Mouse (Mus musculus): Measurements from ENCODE around the gene Bicdl1. TPM values are rescaled to one million over a fixed set of nuclear protein-coding genes. Genes with fewer than 3 reads are reported as not detected.

The Bicdl1 gene
- polyA plus RNA-seq, 1 experiment from 2014 or later = 7.1 TPM

- Histone ChIP-seq H3K4me2 (ENCODE audit: low read length) (no peak overlapping the region), H3K27me3 (ENCODE audit: control insufficient read depth, insufficient read depth, low read length) (no peaks in the 10 kb centered on the region), H3K9me3 (ENCODE audit: control insufficient read depth, low read length) (no peaks in the 10 kb centered on the region), H3K4me3 (ENCODE audit: control insufficient read depth in 1 of 2, insufficient read depth in 1 of 2, low read depth in 1 of 2, low read length in 2 of 2) (no peak overlapping the region), H3K27ac (replicated peaks in 1 of 2; ENCODE audit: control insufficient read depth in 1 of 2, insufficient read depth in 1 of 2, low read depth in 2 of 2, low read length in 2 of 2) (no peak overlapping the region), H3K9ac (ENCODE audit: low read length) (no peak overlapping the region), H3K36me3 (ENCODE audit: control insufficient read depth, insufficient read depth, low read length) (no peaks in the 10 kb centered on the region), H3K4me1 (ENCODE audit: control insufficient read depth in 2 of 2, insufficient read depth in 2 of 2, low read length in 2 of 2) (peaks cover 0 to 7% of the 10 kb centered on the region in 2 experiments; a peak in 2 of 4 replicates)
- 91% methylated on average over 12 of the region's 12 CpGs for WGBS
- ATAC-seq (ENCODE audit: insufficient number of reproducible peaks, insufficient read depth, low FRiP score, low read depth) = no peak
Measured at GRCm38 (mm10) chr5:115653776-115654175, 77.6 kb downstream of the Bicdl1 start.

GRCm38 (mm10) chr5:115652681-115653575 lies 78.5 kb downstream of the Bicdl1 start:
- WGBS = 3% methylated on average over 35 of the region's 35 CpGs
- Histone ChIP-seq H3K4me2 (ENCODE audit: low read length) (peak overlapping the region; percentile 81), H3K9me3 (ENCODE audit: control insufficient read depth, low read length) (no peaks in the 10 kb centered on the region), H3K27me3 (ENCODE audit: control insufficient read depth, insufficient read depth, low read length) (no peaks in the 10 kb centered on the region), H3K9ac (ENCODE audit: low read length) (peak overlapping the region; percentile 74), H3K4me1 (ENCODE audit: control insufficient read depth in 2 of 2, insufficient read depth in 2 of 2, low read length in 2 of 2) (peaks cover 0 to 7% of the 10 kb centered on the region in 2 experiments; a peak in 2 of 4 replicates), H3K36me3 (ENCODE audit: control insufficient read depth, insufficient read depth, low read length) (0 out of 2 replicates have a peak, but pooled peaks cover 4% of the 10 kb centered on the region), H3K4me3 (ENCODE audit: control insufficient read depth in 1 of 2, insufficient read depth in 1 of 2, low read depth in 1 of 2, low read length in 2 of 2) (peak overlapping the region; percentile 44 to 59), H3K27ac (replicated peaks in 1 of 2; ENCODE audit: control insufficient read depth in 1 of 2, insufficient read depth in 1 of 2, low read depth in 2 of 2, low read length in 2 of 2) (peak overlapping the region; percentile 78 to 82)
- peak; percentile 99 for ATAC-seq (ENCODE audit: insufficient number of reproducible peaks, insufficient read depth, low FRiP score, low read depth)

- ATAC-seq (ENCODE audit: insufficient number of reproducible peaks, insufficient read depth, low FRiP score, low read depth) = no peak
- H3K4me3 ChIP-seq (ENCODE audit: control insufficient read depth in 1 of 2, insufficient read depth in 1 of 2, low read depth in 1 of 2, low read length in 2 of 2) = no peak overlapping the region
- no peaks in the 10 kb centered on the region for H3K9me3 ChIP-seq (ENCODE audit: control insufficient read depth, low read length)
- H3K27ac ChIP-seq (replicated peaks in 1 of 2; ENCODE audit: control insufficient read depth in 1 of 2, insufficient read depth in 1 of 2, low read depth in 2 of 2, low read length in 2 of 2) = no peak overlapping the region
- peaks cover 0 to 7% of the 10 kb centered on the region in 2 experiments; a peak in 2 of 4 replicates for H3K4me1 ChIP-seq (ENCODE audit: control insufficient read depth in 2 of 2, insufficient read depth in 2 of 2, low read length in 2 of 2)
- peak overlapping the region; percentile 74; the same call in 1 of the 2 replicates for H3K9ac ChIP-seq (ENCODE audit: low read length)
- WGBS = 84% methylated on average over 10 of the region's 10 CpGs
- H3K27me3 ChIP-seq (ENCODE audit: control insufficient read depth, insufficient read depth, low read length) = no peaks in the 10 kb centered on the region
- peaks cover 14% of the 10 kb centered on the region for H3K36me3 ChIP-seq (ENCODE audit: control insufficient read depth, insufficient read depth, low read length)
- H3K4me2 ChIP-seq (ENCODE audit: low read length) = peak overlapping the region; percentile 81; the same call in 1 of the 2 replicates
Measured at GRCm38 (mm10) chr5:115651821-115652220, 79.6 kb downstream of the Bicdl1 start.

GRCm38 (mm10) chr5:115650885-115651284 lies 80.5 kb downstream of the Bicdl1 start:
- 88% methylated on average over 10 of the region's 10 CpGs for WGBS
- peaks cover 23% of the 10 kb centered on the region for H3K36me3 ChIP-seq (ENCODE audit: control insufficient read depth, insufficient read depth, low read length)
- H3K9ac ChIP-seq (ENCODE audit: low read length) = no peak overlapping the region
- no peak overlapping the region for H3K4me3 ChIP-seq (ENCODE audit: control insufficient read depth in 1 of 2, insufficient read depth in 1 of 2, low read depth in 1 of 2, low read length in 2 of 2)
- H3K4me2 ChIP-seq (ENCODE audit: low read length) = no peak overlapping the region
- no peaks in the 10 kb centered on the region for H3K27me3 ChIP-seq (ENCODE audit: control insufficient read depth, insufficient read depth, low read length)
- H3K9me3 ChIP-seq (ENCODE audit: control insufficient read depth, low read length) = no peaks in the 10 kb centered on the region
- H3K27ac ChIP-seq (replicated peaks in 1 of 2; ENCODE audit: control insufficient read depth in 1 of 2, insufficient read depth in 1 of 2, low read depth in 2 of 2, low read length in 2 of 2) = no peak overlapping the region
- H3K4me1 ChIP-seq (ENCODE audit: control insufficient read depth in 2 of 2, insufficient read depth in 2 of 2, low read length in 2 of 2) = peaks cover 0 to 7% of the 10 kb centered on the region in 2 experiments; a peak in 2 of 4 replicates
- no peak for ATAC-seq (ENCODE audit: insufficient number of reproducible peaks, insufficient read depth, low FRiP score, low read depth)

GRCm38 (mm10) chr5:115649699-115650098 lies 81.7 kb downstream of the Bicdl1 start:
- Histone ChIP-seq H3K4me3 (ENCODE audit: control insufficient read depth in 1 of 2, insufficient read depth in 1 of 2, low read depth in 1 of 2, low read length in 2 of 2) (no peak overlapping the region), H3K4me2 (ENCODE audit: low read length) (no peak overlapping the region), H3K9me3 (ENCODE audit: control insufficient read depth, low read length) (no peaks in the 10 kb centered on the region), H3K36me3 (ENCODE audit: control insufficient read depth, insufficient read depth, low read length) (peaks cover 35% of the 10 kb centered on the region), H3K27ac (replicated peaks in 1 of 2; ENCODE audit: control insufficient read depth in 1 of 2, insufficient read depth in 1 of 2, low read depth in 2 of 2, low read length in 2 of 2) (no peak overlapping the region), H3K9ac (ENCODE audit: low read length) (no peak overlapping the region), H3K4me1 (ENCODE audit: control insufficient read depth in 2 of 2, insufficient read depth in 2 of 2, low read length in 2 of 2) (peaks cover 0 to 7% of the 10 kb centered on the region in 2 experiments; a peak in 2 of 4 replicates), H3K27me3 (ENCODE audit: control insufficient read depth, insufficient read depth, low read length) (no peaks in the 10 kb centered on the region)
- ATAC-seq (ENCODE audit: insufficient number of reproducible peaks, insufficient read depth, low FRiP score, low read depth) = no peak
- WGBS = 85% methylated on average over 8 of the region's 8 CpGs

- H3K27me3 ChIP-seq (ENCODE audit: control insufficient read depth, insufficient read depth, low read length) = no peaks in the 10 kb centered on the region
- no peaks in the 10 kb centered on the region for H3K9me3 ChIP-seq (ENCODE audit: control insufficient read depth, low read length)
- no peak overlapping the region for H3K27ac ChIP-seq (replicated peaks in 1 of 2; ENCODE audit: control insufficient read depth in 1 of 2, insufficient read depth in 1 of 2, low read depth in 2 of 2, low read length in 2 of 2)
- peaks cover 0 to 7% of the 10 kb centered on the region in 2 experiments; a peak in 2 of 4 replicates for H3K4me1 ChIP-seq (ENCODE audit: control insufficient read depth in 2 of 2, insufficient read depth in 2 of 2, low read length in 2 of 2)
- ATAC-seq (ENCODE audit: insufficient number of reproducible peaks, insufficient read depth, low FRiP score, low read depth) = no peak
- no peak overlapping the region for H3K4me2 ChIP-seq (ENCODE audit: low read length)
- no peak overlapping the region for H3K4me3 ChIP-seq (ENCODE audit: control insufficient read depth in 1 of 2, insufficient read depth in 1 of 2, low read depth in 1 of 2, low read length in 2 of 2)
- 66% methylated on average over 3 of the region's 3 CpGs for WGBS
- no peak overlapping the region for H3K9ac ChIP-seq (ENCODE audit: low read length)
- peaks cover 43% of the 10 kb centered on the region for H3K36me3 ChIP-seq (ENCODE audit: control insufficient read depth, insufficient read depth, low read length)
Measured at GRCm38 (mm10) chr5:115648876-115649275, 82.5 kb downstream of the Bicdl1 start.

- Histone ChIP-seq H3K36me3 (ENCODE audit: control insufficient read depth, insufficient read depth, low read length) (peaks cover 89% of the 10 kb centered on the region), H3K27me3 (ENCODE audit: control insufficient read depth, insufficient read depth, low read length) (no peaks in the 10 kb centered on the region), H3K27ac (replicated peaks in 1 of 2; ENCODE audit: control insufficient read depth in 1 of 2, insufficient read depth in 1 of 2, low read depth in 2 of 2, low read length in 2 of 2) (no peak overlapping the region), H3K9ac (ENCODE audit: low read length) (no peak overlapping the region), H3K4me1 (ENCODE audit: control insufficient read depth in 2 of 2, insufficient read depth in 2 of 2, low read length in 2 of 2) (peaks cover 0 to 4% of the 10 kb centered on the region in 2 experiments; a peak in 1 of 4 replicates), H3K4me3 (ENCODE audit: control insufficient read depth in 1 of 2, insufficient read depth in 1 of 2, low read depth in 1 of 2, low read length in 2 of 2) (no peak overlapping the region), H3K9me3 (ENCODE audit: control insufficient read depth, low read length) (no peaks in the 10 kb centered on the region), H3K4me2 (ENCODE audit: low read length) (no peak overlapping the region)
- ATAC-seq (ENCODE audit: insufficient number of reproducible peaks, insufficient read depth, low FRiP score, low read depth) = no peak
- 85% methylated on average over 9 of the region's 9 CpGs for WGBS
Measured at GRCm38 (mm10) chr5:115644192-115644591, 87.2 kb downstream of the Bicdl1 start.
